Mouse (Mus musculus) lung, postnatal 0 days (tissue): ENCODE measurements around the gene Mef2a. TPM values are rescaled to one million over a fixed set of nuclear protein-coding genes. Genes with fewer than 3 reads are reported as not detected.

Source experiments
- ATAC-seq: fragments of 200-750 bp; cut with Nextera tagmentation; 2 replicates; pipeline ENCODE4 v1.8.0; 2017; ENCODE audit warnings: moderate library complexity
- DNase-seq: peaks from one replicate; pipeline ENCODE4 v3.0.0-alpha.2; 2016; ENCODE audit warnings: low spot score
- H3K27ac ChIP-seq: fragments of 300-500 bp; sonication (generic); 2 replicates; pipeline ENCODE4 v1.5.1; 2014; ENCODE audit warnings: antibody characterized with exemption, mild to moderate bottlenecking, low read length, mixed read lengths
- H3K27me3 ChIP-seq: fragments of 300-500 bp; sonication (generic); replicated peaks from 2 replicates; pipeline ENCODE4 v1.6.1; 2014; ENCODE audit warnings: low read length, mixed read lengths; ENCODE audit not compliant: insufficient read depth
- H3K36me3 ChIP-seq: fragments of 300-500 bp; sonication (generic); 2 replicates; pipeline ENCODE4 v1.6.1; 2014; ENCODE audit warnings: low read length, mixed read lengths; ENCODE audit not compliant: insufficient read depth
- H3K4me1 ChIP-seq: fragments of 300-500 bp; sonication (generic); 2 replicates; pipeline ENCODE4 v1.6.1; 2014; ENCODE audit warnings: antibody characterized with exemption, low read depth, low read length, mixed read lengths; ENCODE audit not compliant: insufficient read depth
- H3K4me2 ChIP-seq: fragments of 300-500 bp; sonication (generic); replicated peaks from 2 replicates; pipeline ENCODE4 v1.6.1; 2014; ENCODE audit warnings: low read depth, mild to moderate bottlenecking, low read length, moderate library complexity, mixed read lengths
- H3K4me3 ChIP-seq: fragments of 300-500 bp; sonication (generic); 2 replicates; pipeline ENCODE4 v1.5.1; 2014; ENCODE audit warnings: low read depth, low read length
- H3K9ac ChIP-seq: fragments of 300-500 bp; sonication (generic); replicated peaks from 2 replicates; pipeline ENCODE4 v1.6.1; 2014; ENCODE audit warnings: low read depth, mild to moderate bottlenecking
- H3K9me3 ChIP-seq: fragments of 300-500 bp; sonication (generic); 2 replicates; pipeline ENCODE4 v1.6.1; 2016; ENCODE audit warnings: low read length, mixed read lengths
- CTCF ChIP-seq: IDR thresholded peaks from 2 replicates; pipeline ENCODE4 v1.5.1; 2016; ENCODE audit warnings: antibody characterized with exemption, mild to moderate bottlenecking
- EP300 ChIP-seq: IDR thresholded peaks from 2 replicates; pipeline ENCODE4 v1.6.1; 2016; ENCODE audit warnings: antibody characterized with exemption, mild to moderate bottlenecking, control low read depth
- WGBS: fragments of 180-500 bp; shearing (Covaris S2); extraction: QIAGEN DNeasy Blood & Tissue Kit; methylation state at CpG from one replicate; pipeline ENCODE4 v1.1.7; 2014; 5-methylcytosine and 5-hydroxymethylcytosine counted together
- polyA plus RNA-seq: library from polyadenylated mRNA; unstranded; fragments of >200 nt; fragmentation: Nextera tagmentation; extraction: Ambion mirVana; gene quantifications from 2 replicates; pipeline ENCODE4 v1.2.1, GENCODE M21; 2015

The Mef2a gene
- polyA plus RNA-seq, 1 experiment from 2014 or later: 59.4 TPM

GRCm38 (mm10) chr7:67384942-67385872 is 12.5 kb upstream of the Mef2a start:
- Histone ChIP-seq H3K9me3 (no peaks in the 10 kb centered on the region), H3K9ac (no peak overlapping the region), H3K27me3 (no peaks in the 10 kb centered on the region), H3K36me3 (no peaks in the 10 kb centered on the region), H3K4me2 (no peak overlapping the region), H3K4me3 (no peak overlapping the region), H3K4me1 (no peaks in the 10 kb centered on the region; the same call in 1 of the 2 replicates), H3K27ac (no peak overlapping the region)
- DNase-seq (peak; percentile 56), ATAC-seq (peak; percentile 67)
- no peak for TF ChIP-seq CTCF
- TF ChIP-seq EP300: peak; percentile 10; the same call in 1 of the 2 replicates
- WGBS: 66% methylated on average over 6 of the region's 6 CpGs

GRCm38 (mm10) chr7:67380174-67381129 is 7.8 kb upstream of the Mef2a start:
- Histone ChIP-seq H3K9ac (no peak overlapping the region), H3K4me2 (0 out of 2 replicates have a peak overlapping the region, but pooled peaks have one; percentile 25), H3K4me3 (no peak overlapping the region), H3K4me1 (no peaks in the 10 kb centered on the region; the same call in 1 of the 2 replicates), H3K9me3 (no peaks in the 10 kb centered on the region), H3K27me3 (no peaks in the 10 kb centered on the region), H3K27ac (peak overlapping the region; percentile 66), H3K36me3 (no peaks in the 10 kb centered on the region)
- 36% methylated on average over 6 of the region's 6 CpGs for WGBS
- DNase-seq (peak; percentile 82), ATAC-seq (peak; percentile 87)
- TF ChIP-seq CTCF (no peak), EP300 (no peak; the same call in 1 of the 2 replicates)

- Histone ChIP-seq H3K4me2 (no peak overlapping the region), H3K36me3 (no peaks in the 10 kb centered on the region), H3K4me3 (no peak overlapping the region), H3K9ac (no peak overlapping the region), H3K27me3 (no peaks in the 10 kb centered on the region), H3K9me3 (no peaks in the 10 kb centered on the region), H3K27ac (no peak overlapping the region), H3K4me1 (peaks cover 8% of the 10 kb centered on the region; the same call in 1 of the 2 replicates)
- WGBS: 83% methylated on average over 6 of the region's 6 CpGs
- DNase-seq: no peak
- TF ChIP-seq EP300 (no peak), CTCF (no peak)
- ATAC-seq: no peak
Measured at GRCm38 (mm10) chr7:67376796-67377195, 4.1 kb upstream of the Mef2a start.

DNA sequence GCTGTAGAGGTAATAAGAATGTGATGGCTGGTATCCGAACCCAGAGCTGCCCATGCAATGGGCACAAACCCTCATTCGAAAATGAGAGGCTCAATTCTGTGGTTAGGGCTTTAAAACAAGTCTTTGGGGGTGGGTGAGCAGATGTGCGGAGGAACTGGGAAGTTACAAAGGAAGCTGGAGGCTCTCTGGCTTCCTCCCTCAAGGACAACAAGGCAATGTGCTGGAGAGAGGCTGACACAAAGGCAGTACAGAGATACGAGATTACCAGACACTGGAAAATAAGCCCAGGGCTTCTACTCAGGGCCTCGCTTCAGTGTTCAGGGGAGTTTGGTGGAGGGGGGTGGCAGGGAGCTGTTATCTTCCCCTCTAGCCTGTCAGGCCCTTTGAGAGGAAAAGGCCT is 1.3 kb upstream of the Mef2a start:
- peak overlapping the region; percentile 98 for H3K27ac ChIP-seq
- no peak for ATAC-seq
- no peaks in the 10 kb centered on the region for H3K36me3 ChIP-seq
- TF ChIP-seq CTCF: no peak
- no peak for TF ChIP-seq EP300
- H3K9ac ChIP-seq: 0 out of 2 replicates have a peak overlapping the region, but pooled peaks have one; percentile 1
- peaks cover 11% of the 10 kb centered on the region; the same call in 1 of the 2 replicates for H3K4me1 ChIP-seq
- H3K4me3 ChIP-seq: no peak overlapping the region
- WGBS: 47% methylated on average over 5 of the region's 5 CpGs
- peak overlapping the region; percentile 81 for H3K4me2 ChIP-seq
- peak; percentile 53 for DNase-seq
- H3K9me3 ChIP-seq: no peaks in the 10 kb centered on the region
- H3K27me3 ChIP-seq: no peaks in the 10 kb centered on the region

DNA sequence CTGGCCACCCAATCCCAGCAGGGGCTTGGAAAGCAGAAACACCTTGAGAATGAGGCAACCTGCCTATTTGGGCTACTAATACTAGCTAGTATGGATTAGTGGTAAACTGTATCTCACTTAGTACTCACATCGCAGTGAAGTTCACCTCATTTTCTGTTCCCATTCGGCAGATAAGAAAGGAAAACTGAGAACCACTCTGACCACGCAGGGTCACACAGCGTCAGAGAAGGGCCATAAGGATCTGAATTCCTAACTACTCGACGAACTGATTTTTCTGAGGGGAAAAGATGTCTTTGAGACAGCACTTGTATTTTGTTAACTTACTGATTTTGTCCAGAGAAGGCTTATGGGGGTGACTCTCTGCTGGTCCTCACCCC is 914 bp upstream of the Mef2a start:
- peak overlapping the region; percentile 81 for H3K4me2 ChIP-seq
- peak overlapping the region; percentile 98 for H3K27ac ChIP-seq
- H3K4me3 ChIP-seq: peak overlapping the region; percentile 92
- no peaks in the 10 kb centered on the region for H3K9me3 ChIP-seq
- ATAC-seq: no peak
- H3K36me3 ChIP-seq: no peaks in the 10 kb centered on the region
- no peaks in the 10 kb centered on the region for H3K27me3 ChIP-seq
- peaks cover 11% of the 10 kb centered on the region; the same call in 1 of the 2 replicates for H3K4me1 ChIP-seq
- TF ChIP-seq CTCF (no peak), EP300 (no peak)
- H3K9ac ChIP-seq: peak overlapping the region; percentile 98
- no peak for DNase-seq
- 25% methylated on average over 6 of the region's 6 CpGs for WGBS
